Mouse (Mus musculus) 3134 (cell line): ENCODE data around the gene Ecel1.
A peak's percentile ranks its signal among the peaks of the same experiment; 100 is the strongest.

Experiments
- DNase-seq: peaks from one replicate; pipeline ENCODE4 v3.0.0-alpha.2; 2011; ENCODE audit warnings: low spot score; ENCODE audit not compliant: insufficient read length; ENCODE audit errors: extremely low read depth

Gene Ecel1

DNA sequence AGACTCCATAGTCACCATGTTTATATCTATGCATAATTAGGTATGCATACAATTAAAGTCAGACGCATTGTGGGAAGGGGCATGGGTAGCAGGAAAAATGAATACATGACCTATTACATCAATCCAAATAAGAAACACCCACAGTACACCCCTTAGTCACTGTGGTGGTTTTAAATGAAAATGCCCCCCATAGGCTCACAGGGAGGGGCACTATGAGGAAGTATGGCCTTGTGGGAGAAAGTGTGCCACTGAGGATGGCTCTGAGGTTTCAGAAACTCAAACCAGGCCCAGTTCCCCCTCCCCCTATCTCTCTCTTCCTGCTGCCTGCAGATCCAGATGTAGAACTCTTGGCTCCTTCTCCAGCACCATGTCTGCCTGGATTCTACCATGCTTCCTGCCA, 52.4 kb downstream of the Ecel1 start:
- no peak for DNase-seq

DNA sequence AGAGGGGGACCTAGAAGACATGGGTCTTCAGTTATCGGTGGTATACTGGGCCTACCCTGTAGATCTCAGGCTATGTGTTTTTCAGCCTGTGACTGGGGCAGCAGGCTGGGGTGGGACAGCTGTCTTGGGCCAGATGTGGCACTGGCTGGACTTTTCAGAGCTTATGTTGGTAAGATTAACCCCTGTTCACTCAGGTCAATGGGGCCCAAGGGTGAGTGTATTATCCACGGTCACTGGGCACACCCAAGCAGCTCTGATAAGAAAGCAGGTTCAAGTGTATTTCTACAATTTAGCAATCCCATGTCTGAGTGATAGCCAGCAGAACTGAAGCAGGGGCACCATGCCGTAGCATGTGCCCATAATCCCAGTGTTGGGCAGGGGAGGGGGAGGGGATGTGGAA, 54.2 kb downstream of the Ecel1 start:
- DNase-seq: no peak

DNA sequence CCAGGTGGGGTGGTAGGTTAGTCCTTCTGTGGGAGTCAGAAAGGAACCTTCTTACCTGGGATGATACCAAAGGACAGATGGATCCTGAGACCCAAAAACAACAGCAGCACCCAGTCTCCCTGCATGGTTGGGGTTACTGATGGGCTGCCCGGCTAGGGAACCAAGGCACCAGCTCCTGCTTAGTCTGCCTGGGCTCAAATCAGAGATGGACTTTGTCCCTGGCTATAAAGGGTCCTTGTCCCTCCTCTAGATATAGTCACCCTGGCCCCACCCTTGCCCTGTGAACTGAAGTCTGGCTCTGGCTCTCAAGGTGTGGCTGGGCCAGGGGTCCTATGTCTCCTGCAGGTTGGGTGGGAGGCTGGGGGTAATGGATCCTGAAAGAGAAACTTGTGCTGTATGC, 54.9 kb downstream of the Ecel1 start, which contains the start of gene Alpi:
Gene Alpi (minus strand): TSS at position 196 of the 400 bp plus-strand sequence.
- DNase-seq: no peak

GRCm38 (mm10) chr1:87098358-87098975, 57.9 kb downstream of the Ecel1 start:
- DNase-seq: peak; percentile 30
